Mouse (Mus musculus): ENCODE data around the gene Me1. TPM values are rescaled to one million over a fixed set of nuclear protein-coding genes. Genes with fewer than 3 reads are reported as not detected.

The Me1 gene
- polyA plus RNA-seq, 1 experiment from 2014 or later = 28.5 TPM

- no peak overlapping the region; the same call in 1 of the 2 replicates for H3K4me2 ChIP-seq
- no peak overlapping the region for H3K4me3 ChIP-seq
- H3K4me1 ChIP-seq (replicated peaks) = peaks cover 9% of the 10 kb centered on the region
- no peak for ATAC-seq (ENCODE audit: low FRiP score)
- no peaks in the 10 kb centered on the region for H3K9me3 ChIP-seq
- H3K36me3 ChIP-seq = no peaks in the 10 kb centered on the region
- H3K9ac ChIP-seq = no peak overlapping the region
- peak overlapping the region; percentile 64; the same call in 1 of the 2 replicates for H3K27ac ChIP-seq
- WGBS = 77% methylated on average over 5 of the region's 5 CpGs
- no peaks in the 10 kb centered on the region for H3K27me3 ChIP-seq
Observed at GRCm38 (mm10) chr9:86726381-86726720, 30.6 kb upstream of the Me1 start.

- Histone ChIP-seq H3K27me3 (no peaks in the 10 kb centered on the region), H3K4me2 (peak overlapping the region; percentile 6; the same call in 1 of the 2 replicates), H3K9ac (no peak overlapping the region), H3K36me3 (no peaks in the 10 kb centered on the region), H3K4me3 (no peak overlapping the region), H3K9me3 (no peaks in the 10 kb centered on the region), H3K4me1 (replicated peaks) (peaks cover 9% of the 10 kb centered on the region), H3K27ac (peak overlapping the region; percentile 64)
- ATAC-seq (ENCODE audit: low FRiP score) = peak; percentile 79
- 56% methylated on average over 7 of the region's 7 CpGs for WGBS
Observed at GRCm38 (mm10) chr9:86725604-86726380, 30.0 kb upstream of the Me1 start.

GRCm38 (mm10) chr9:86725066-86725465 is 29.3 kb upstream of the Me1 start:
- H3K4me3 ChIP-seq = no peak overlapping the region
- no peak overlapping the region for H3K4me2 ChIP-seq
- WGBS = 94% methylated on average over 4 of the region's 4 CpGs
- peaks cover 9% of the 10 kb centered on the region for H3K4me1 ChIP-seq (replicated peaks)
- H3K27me3 ChIP-seq = no peaks in the 10 kb centered on the region
- no peaks in the 10 kb centered on the region for H3K36me3 ChIP-seq
- H3K9ac ChIP-seq = no peak overlapping the region
- no peak for ATAC-seq (ENCODE audit: low FRiP score)
- peak overlapping the region; percentile 64 for H3K27ac ChIP-seq
- no peaks in the 10 kb centered on the region for H3K9me3 ChIP-seq

GRCm38 (mm10) chr9:86720794-86721193 is 25.0 kb upstream of the Me1 start:
- H3K27me3 ChIP-seq = no peaks in the 10 kb centered on the region
- 78% methylated on average over 2 of the region's 2 CpGs for WGBS

GRCm38 (mm10) chr9:86720227-86720626 is 24.5 kb upstream of the Me1 start:
- Histone ChIP-seq H3K4me2 (no peak overlapping the region), H3K4me1 (replicated peaks) (no peaks in the 10 kb centered on the region), H3K27me3 (no peaks in the 10 kb centered on the region), H3K9me3 (no peaks in the 10 kb centered on the region), H3K9ac (no peak overlapping the region), H3K4me3 (no peak overlapping the region), H3K27ac (no peak overlapping the region), H3K36me3 (no peaks in the 10 kb centered on the region)
- no peak for ATAC-seq (ENCODE audit: low FRiP score)
- 92% methylated on average over 5 of the region's 5 CpGs for WGBS

More at GRCm38 (mm10) chr9:86720794-86721193, 25.0 kb upstream of the Me1 start:
- Histone ChIP-seq H3K4me2 (no peak overlapping the region), H3K9ac (no peak overlapping the region), H3K9me3 (no peaks in the 10 kb centered on the region), H3K27ac (no peak overlapping the region), H3K4me1 (replicated peaks) (peaks cover 3% of the 10 kb centered on the region), H3K36me3 (no peaks in the 10 kb centered on the region), H3K4me3 (no peak overlapping the region)
- ATAC-seq (ENCODE audit: low FRiP score) = no peak

- Histone ChIP-seq H3K4me2 (no peak overlapping the region), H3K36me3 (no peaks in the 10 kb centered on the region), H3K27me3 (no peaks in the 10 kb centered on the region), H3K4me1 (replicated peaks) (no peaks in the 10 kb centered on the region), H3K9ac (no peak overlapping the region), H3K9me3 (no peaks in the 10 kb centered on the region), H3K27ac (no peak overlapping the region), H3K4me3 (no peak overlapping the region)
- no peak for ATAC-seq (ENCODE audit: low FRiP score)
- 75% methylated on average over 5 of the region's 5 CpGs for WGBS
Observed at GRCm38 (mm10) chr9:86717119-86717518, 21.4 kb upstream of the Me1 start.

- no peak for ATAC-seq (ENCODE audit: low FRiP score)
- Histone ChIP-seq H3K27ac (no peak overlapping the region), H3K27me3 (no peaks in the 10 kb centered on the region), H3K9me3 (no peaks in the 10 kb centered on the region), H3K9ac (no peak overlapping the region), H3K36me3 (no peaks in the 10 kb centered on the region), H3K4me3 (no peak overlapping the region), H3K4me2 (no peak overlapping the region), H3K4me1 (replicated peaks) (no peaks in the 10 kb centered on the region)
- WGBS = 66% methylated on average over 2 of the region's 2 CpGs
Observed at GRCm38 (mm10) chr9:86716540-86716939, 20.8 kb upstream of the Me1 start.

GRCm38 (mm10) chr9:86714089-86714488 is 18.3 kb upstream of the Me1 start:
- Histone ChIP-seq H3K36me3 (no peaks in the 10 kb centered on the region), H3K4me2 (no peak overlapping the region), H3K9me3 (no peaks in the 10 kb centered on the region), H3K9ac (no peak overlapping the region), H3K27ac (no peak overlapping the region), H3K27me3 (no peaks in the 10 kb centered on the region), H3K4me3 (no peak overlapping the region), H3K4me1 (replicated peaks) (no peaks in the 10 kb centered on the region)
- ATAC-seq (ENCODE audit: low FRiP score) = no peak
- 79% methylated on average over 3 of the region's 3 CpGs for WGBS

- no peaks in the 10 kb centered on the region for H3K4me1 ChIP-seq (replicated peaks)
- no peaks in the 10 kb centered on the region for H3K27me3 ChIP-seq
- WGBS = 76% methylated on average over 2 of the region's 2 CpGs
- H3K27ac ChIP-seq = no peak overlapping the region
- no peak overlapping the region for H3K4me2 ChIP-seq
- H3K9me3 ChIP-seq = no peaks in the 10 kb centered on the region
- H3K36me3 ChIP-seq = no peaks in the 10 kb centered on the region
- ATAC-seq (ENCODE audit: low FRiP score) = no peak
- no peak overlapping the region for H3K4me3 ChIP-seq
- no peak overlapping the region for H3K9ac ChIP-seq
Observed at GRCm38 (mm10) chr9:86712648-86713047, 16.9 kb upstream of the Me1 start.

- H3K4me1 ChIP-seq (replicated peaks) = no peaks in the 10 kb centered on the region
- 90% methylated on average over 2 of the region's 2 CpGs for WGBS
- no peaks in the 10 kb centered on the region for H3K27me3 ChIP-seq
- H3K9me3 ChIP-seq = no peaks in the 10 kb centered on the region
- ATAC-seq (ENCODE audit: low FRiP score) = no peak
- H3K9ac ChIP-seq = no peak overlapping the region
- H3K4me2 ChIP-seq = no peak overlapping the region
- no peak overlapping the region for H3K4me3 ChIP-seq
- no peak overlapping the region for H3K27ac ChIP-seq
- H3K36me3 ChIP-seq = no peaks in the 10 kb centered on the region
Observed at GRCm38 (mm10) chr9:86710091-86710634, 14.4 kb upstream of the Me1 start.

GRCm38 (mm10) chr9:86708921-86709320 is 13.2 kb upstream of the Me1 start:
- Histone ChIP-seq H3K27me3 (no peaks in the 10 kb centered on the region), H3K9ac (no peak overlapping the region), H3K4me3 (no peak overlapping the region), H3K4me1 (replicated peaks) (no peaks in the 10 kb centered on the region), H3K9me3 (no peaks in the 10 kb centered on the region), H3K4me2 (no peak overlapping the region), H3K27ac (no peak overlapping the region), H3K36me3 (no peaks in the 10 kb centered on the region)
- no peak for ATAC-seq (ENCODE audit: low FRiP score)
- 71% methylated on average over 6 of the region's 6 CpGs for WGBS

GRCm38 (mm10) chr9:86707431-86707830 is 11.7 kb upstream of the Me1 start:
- Histone ChIP-seq H3K9ac (no peak overlapping the region), H3K9me3 (no peaks in the 10 kb centered on the region), H3K27ac (no peak overlapping the region), H3K4me1 (replicated peaks) (no peaks in the 10 kb centered on the region), H3K36me3 (no peaks in the 10 kb centered on the region), H3K4me2 (no peak overlapping the region), H3K27me3 (no peaks in the 10 kb centered on the region), H3K4me3 (no peak overlapping the region)
- WGBS = 77% methylated on average over 1 of the region's 1 CpGs
- ATAC-seq (ENCODE audit: low FRiP score) = no peak

- Histone ChIP-seq H3K36me3 (no peaks in the 10 kb centered on the region), H3K9ac (no peak overlapping the region), H3K4me3 (no peak overlapping the region), H3K27me3 (no peaks in the 10 kb centered on the region), H3K9me3 (no peaks in the 10 kb centered on the region), H3K4me2 (no peak overlapping the region), H3K27ac (no peak overlapping the region), H3K4me1 (replicated peaks) (no peaks in the 10 kb centered on the region)
- no peak for ATAC-seq (ENCODE audit: low FRiP score)
- WGBS = 43% methylated on average over 2 of the region's 2 CpGs
Observed at GRCm38 (mm10) chr9:86701844-86702243, 6.1 kb upstream of the Me1 start.
